Mouse (Mus musculus): ENCODE measurements at regions not wholly inside any gene's neighbourhood (a gene's known extent, or its start where the extent isn't known, plus 50 kb on each side); places are given as distances from the start of the nearest gene placed in this dataset.
A peak's percentile ranks its signal among the peaks of the same experiment; 100 is the strongest.
"Not testable (repeated sequence)": the region's sequence is repeated elsewhere in the genome, so short reads cannot be mapped to it uniquely, and the experiment has no call there.

GRCm38 (mm10) chr11:16559001-16559699 lies 50.9 kb upstream of the Sec61g start:
- peak; percentile 6 to 13 for DNase-seq (ENCODE audit: low spot score in 2 of 2)

GRCm38 (mm10) chr11:16561727-16562126 lies 53.4 kb upstream of the Sec61g start:
- peak in 1 of 2 experiments; percentile 14 for DNase-seq (ENCODE audit: low spot score in 2 of 2)

GRCm38 (mm10) chr11:16589085-16589680 lies 80.9 kb upstream of the Sec61g start:
- no peak for DNase-seq (ENCODE audit: low spot score in 2 of 2)

GRCm38 (mm10) chr11:16590541-16590940 lies 82.3 kb upstream of the Sec61g start:
- DNase-seq (ENCODE audit: low spot score in 2 of 2), result no peak

- no peak for DNase-seq (ENCODE audit: low spot score in 2 of 2)
These were observed 83.2 kb upstream of the Sec61g start for GRCm38 (mm10) chr11:16591471-16591921.

- no peak for DNase-seq (ENCODE audit: low spot score in 2 of 2)
These were observed 83.7 kb upstream of the Sec61g start for GRCm38 (mm10) chr11:16592006-16592405.

- DNase-seq (ENCODE audit: low spot score in 2 of 2), result no peak
These were observed 84.5 kb upstream of the Sec61g start for GRCm38 (mm10) chr11:16592766-16593165.

- DNase-seq (ENCODE audit: low spot score in 2 of 2), result no peak
These were observed 86.5 kb upstream of the Sec61g start for GRCm38 (mm10) chr11:16594832-16595231.

GRCm38 (mm10) chr11:16597038-16597830 lies 89.0 kb upstream of the Sec61g start:
- no peak for DNase-seq (ENCODE audit: low spot score in 2 of 2)

GRCm38 (mm10) chr11:16602947-16603346 lies 94.7 kb upstream of the Sec61g start:
- no peak for DNase-seq (ENCODE audit: low spot score in 2 of 2)

GRCm38 (mm10) chr11:16606435-16607214 lies 98.3 kb upstream of the Sec61g start:
- no peak for DNase-seq (ENCODE audit: low spot score in 2 of 2)

- not testable (repeated sequence) for DNase-seq (ENCODE audit: low spot score in 2 of 2)
These were observed 99.7 kb upstream of the Sec61g start for GRCm38 (mm10) chr11:16607900-16608422.

- DNase-seq (ENCODE audit: low spot score in 2 of 2), result no peak
These were observed 103.5 kb upstream of the Sec61g start for GRCm38 (mm10) chr11:16611741-16612140.

- DNase-seq (ENCODE audit: low spot score in 2 of 2), result no peak
These were observed 104.2 kb upstream of the Sec61g start for GRCm38 (mm10) chr11:16612524-16612923.

GRCm38 (mm10) chr11:16619736-16620135 lies 111.5 kb upstream of the Sec61g start:
- no peak for DNase-seq (ENCODE audit: low spot score in 2 of 2)

- no peak for DNase-seq (ENCODE audit: low spot score in 2 of 2)
These were observed 115.4 kb upstream of the Sec61g start for GRCm38 (mm10) chr11:16623694-16624093.

- DNase-seq (ENCODE audit: low spot score in 2 of 2), result no peak
These were observed 119.2 kb upstream of the Sec61g start for GRCm38 (mm10) chr11:16627294-16628085.

- DNase-seq (ENCODE audit: low spot score in 2 of 2), result peak in 1 of 2 experiments; percentile 43
These were observed 121.3 kb upstream of the Sec61g start for GRCm38 (mm10) chr11:16629410-16630129.

- not testable (repeated sequence) for DNase-seq (ENCODE audit: low spot score in 2 of 2)
These were observed 116.2 kb upstream of the Egfr start for GRCm38 (mm10) chr11:16635796-16636195.

- DNase-seq (ENCODE audit: low spot score in 2 of 2), result no peak
These were observed 114.3 kb upstream of the Egfr start for GRCm38 (mm10) chr11:16637679-16638078.

All from spleen, postnatal 10 days (tissue).